Mouse (Mus musculus) layer of hippocampus, postnatal 14 days (tissue): Measurements from ENCODE around the gene Srrt. TPM values are rescaled to one million over a fixed set of nuclear protein-coding genes. Genes with fewer than 3 reads are reported as not detected.

Source experiments
- DNase-seq, 2 experiments: peaks; one replicate each; pipeline ENCODE4 v3.0.0; 2021 to 2022; ENCODE audit warnings: low spot score in 2 of 2, mixed read lengths in 1 of 2
- microRNA-seq, 2 experiments: library from miRNA; unstranded; fragments of <30 nt; microRNA quantifications; one replicate each; pipeline ENCODE4 v1.2.0; 2021
- total RNA-seq, 2 experiments: library from RNA; stranded (reverse); gene quantifications; 2 replicates each; pipeline ENCODE4 v1.2.3; 2021

Srrt gene
- total RNA-seq, 2 experiments from 2014 or later = 189 to 217 TPM

- no peak for DNase-seq
Measured at GRCm38 (mm10) chr5:137277360-137278342, 29.8 kb downstream of the Srrt start.

GRCm38 (mm10) chr5:137268131-137268910 lies 39.2 kb downstream of the Srrt start:
- DNase-seq = no peak

- DNase-seq = no peak
Measured at GRCm38 (mm10) chr5:137264787-137265186, 42.7 kb downstream of the Srrt start.

- no peak for DNase-seq
Measured at GRCm38 (mm10) chr5:137263897-137264720, 43.4 kb downstream of the Srrt start.

Small RNA genes lying within 50 kb of the gene (microRNA-seq; reads per million reads assigned to microRNA genes)
- 2.3 to 2.8 reads per million in 2 experiments for gene Mir7036
- 0 to 0.28 reads per million in 2 experiments for gene Mir8116

Other genes starting within 250 kb of the Srrt start
- 1 to 10 TPM in 1 of 2 experiments, under 1 TPM in 1; 0.91 to 1.3 TPM for gene Serpine1, start 235.4 kb downstream of the Srrt start, total RNA-seq
- gene Trim56, start 191.5 kb downstream of the Srrt start, total RNA-seq = 1 to 10 TPM; 5.2 to 5.9 TPM
- gene Muc3, start 158.4 kb downstream of the Srrt start, total RNA-seq = not detected
- 1 to 10 TPM; 4.5 to 5.7 TPM for gene Muc3a, start 95.3 kb downstream of the Srrt start, total RNA-seq
- gene Ache, start 20.2 kb downstream of the Srrt start, total RNA-seq = 100 to 1,000 TPM in 1 of 2 experiments, 10 to 100 TPM in 1; 85.6 to 100 TPM
- 10 to 100 TPM; 18.0 to 19.9 TPM for gene Ufsp1, start 13.0 kb downstream of the Srrt start, total RNA-seq
- gene Trip6, start 6.7 kb upstream of the Srrt start, total RNA-seq = 1 to 10 TPM; 4.6 to 6.0 TPM
- 10 to 100 TPM; 29.7 to 35.5 TPM for gene Slc12a9, start 25.9 kb upstream of the Srrt start, total RNA-seq
- 1 to 10 TPM; 5.8 to 6.6 TPM for gene Ephb4, start 42.4 kb upstream of the Srrt start, total RNA-seq
- gene Zan, start 169.4 kb upstream of the Srrt start, total RNA-seq = under 1 TPM; 0.21 to 0.57 TPM
- 10 to 100 TPM; 32.9 to 37.1 TPM for gene Pop7, start 194.8 kb upstream of the Srrt start, total RNA-seq
- 10 to 100 TPM; 40.5 to 48.8 TPM for gene Gigyf1, start 210.9 kb upstream of the Srrt start, total RNA-seq
- gene Epo, start 225.6 kb upstream of the Srrt start, total RNA-seq = not detected
- 100 to 1,000 TPM; 704 to 770 TPM for gene Gnb2, start 225.8 kb upstream of the Srrt start, total RNA-seq
- 100 to 1,000 TPM; 128 to 133 TPM for gene Actl6b, start 245.8 kb upstream of the Srrt start, total RNA-seq